Mouse (Mus musculus) heart, embryonic 12.5 days (tissue): Measurements from ENCODE around the gene Mapk3. TPM values are rescaled to one million over a fixed set of nuclear protein-coding genes. Genes with fewer than 3 reads are reported as not detected.

Experiments used
- ATAC-seq: fragments of 200-750 bp; cut with Nextera tagmentation; 2 replicates; pipeline ENCODE4 v1.8.0; 2017; ENCODE audit warnings: moderate TSS enrichment, moderate library complexity; ENCODE audit not compliant: insufficient number of reproducible peaks, low FRiP score
- H3K27ac ChIP-seq: fragments of 300-500 bp; sonication (generic); 2 replicates; pipeline ENCODE4 v1.5.1; 2016; ENCODE audit warnings: mild to moderate bottlenecking, moderate library complexity; ENCODE audit not compliant: poor library complexity, severe bottlenecking
- H3K27me3 ChIP-seq: fragments of 300-500 bp; sonication (generic); replicated peaks from 2 replicates; pipeline ENCODE4 v1.6.1; 2016; ENCODE audit warnings: mild to moderate bottlenecking, moderate library complexity
- H3K36me3 ChIP-seq: fragments of 300-500 bp; sonication (generic); 2 replicates; pipeline ENCODE4 v1.6.1; 2016; ENCODE audit warnings: mild to moderate bottlenecking, moderate library complexity
- H3K4me1 ChIP-seq: fragments of 300-500 bp; sonication (generic); replicated peaks from 2 replicates; pipeline ENCODE4 v1.6.1; 2016; ENCODE audit warnings: mild to moderate bottlenecking
- H3K4me2 ChIP-seq: fragments of 300-500 bp; sonication (generic); 2 replicates; pipeline ENCODE4 v1.6.1; 2016; ENCODE audit warnings: mild to moderate bottlenecking, moderate library complexity
- H3K4me3 ChIP-seq: fragments of 300-500 bp; sonication (generic); 2 replicates; pipeline ENCODE4 v1.5.1; 2016; ENCODE audit warnings: mild to moderate bottlenecking
- H3K9ac ChIP-seq: fragments of 300-500 bp; sonication (generic); 2 replicates; pipeline ENCODE4 v1.6.1; 2016; ENCODE audit warnings: mild to moderate bottlenecking, moderate library complexity
- H3K9me3 ChIP-seq: fragments of 300-500 bp; sonication (generic); replicated peaks from 2 replicates; pipeline ENCODE4 v1.6.1; 2016; ENCODE audit warnings: mild to moderate bottlenecking, moderate library complexity
- WGBS: fragments of 180-500 bp; shearing (Covaris S2); methylation state at CpG from one replicate; pipeline ENCODE4 v1.1.7; 2016; 5-methylcytosine and 5-hydroxymethylcytosine counted together
- polyA plus RNA-seq: library from polyadenylated mRNA; unstranded; fragments of >200 nt; fragmentation: Nextera tagmentation; extraction: Ambion mirVana; gene quantifications from 2 replicates; pipeline ENCODE4 v1.2.1, GENCODE M21; 2016

Gene Mapk3
- polyA plus RNA-seq, 1 experiment from 2014 or later: 57.8 TPM

DNA sequence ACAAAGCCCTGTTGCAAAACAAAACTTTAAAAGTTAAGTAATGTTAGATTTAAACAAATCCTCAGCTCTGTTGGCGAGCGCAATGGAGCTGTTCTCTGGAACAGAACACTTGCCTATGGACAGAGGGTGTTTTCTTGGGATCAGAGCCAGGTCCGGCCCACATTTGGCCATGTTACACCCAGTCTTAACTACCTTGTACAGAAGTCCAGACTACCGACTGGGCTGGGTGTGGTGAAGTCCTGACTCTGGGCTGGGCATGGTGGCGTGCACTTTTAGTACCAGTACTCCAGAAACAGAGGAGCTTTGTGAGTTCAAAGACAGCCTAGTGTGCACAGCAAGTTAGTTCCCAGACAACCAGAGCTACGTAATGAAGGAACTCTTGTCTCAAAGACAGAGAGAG, 47.6 kb downstream of the Mapk3 start:
- Histone ChIP-seq H3K27ac (no peak overlapping the region), H3K4me2 (no peak overlapping the region), H3K27me3 (no peaks in the 10 kb centered on the region), H3K4me1 (peaks cover 29% of the 10 kb centered on the region), H3K36me3 (peaks cover 5% of the 10 kb centered on the region; the same call in 1 of the 2 replicates), H3K9me3 (no peaks in the 10 kb centered on the region), H3K9ac (no peak overlapping the region), H3K4me3 (no peak overlapping the region)
- WGBS: 67% methylated on average over 6 of the region's 6 CpGs
- ATAC-seq: no peak; the same call in 1 of the 2 replicates

DNA sequence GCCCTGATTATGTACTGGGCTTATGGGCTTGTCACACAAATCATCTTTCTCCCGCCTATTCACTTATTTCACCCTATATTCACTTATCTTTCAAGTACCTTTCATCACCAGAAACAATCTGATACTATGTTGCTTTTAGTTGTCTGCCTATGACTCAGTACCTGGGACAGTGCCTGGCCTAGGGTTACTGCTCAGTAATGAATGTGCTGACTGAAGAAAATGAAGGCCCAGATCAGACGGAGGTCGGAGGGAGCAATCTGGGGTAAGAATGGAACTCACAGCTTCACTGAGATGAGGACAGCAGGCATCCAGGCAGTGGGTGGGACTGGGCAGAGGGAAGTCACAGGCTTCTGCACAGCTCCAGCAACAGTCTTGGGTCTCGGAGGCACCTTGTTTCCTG, 48.0 kb downstream of the Mapk3 start:
- Histone ChIP-seq H3K4me2 (peak overlapping the region; percentile 82), H3K27ac (no peak overlapping the region), H3K36me3 (peaks cover 5% of the 10 kb centered on the region; the same call in 1 of the 2 replicates), H3K27me3 (0 out of 2 replicates have a peak, but pooled peaks cover 3% of the 10 kb centered on the region), H3K4me3 (no peak overlapping the region), H3K9me3 (no peaks in the 10 kb centered on the region), H3K4me1 (peaks cover 29% of the 10 kb centered on the region), H3K9ac (no peak overlapping the region; the same call in 1 of the 2 replicates)
- ATAC-seq: no peak
- WGBS: 56% methylated on average over 4 of the region's 4 CpGs

DNA sequence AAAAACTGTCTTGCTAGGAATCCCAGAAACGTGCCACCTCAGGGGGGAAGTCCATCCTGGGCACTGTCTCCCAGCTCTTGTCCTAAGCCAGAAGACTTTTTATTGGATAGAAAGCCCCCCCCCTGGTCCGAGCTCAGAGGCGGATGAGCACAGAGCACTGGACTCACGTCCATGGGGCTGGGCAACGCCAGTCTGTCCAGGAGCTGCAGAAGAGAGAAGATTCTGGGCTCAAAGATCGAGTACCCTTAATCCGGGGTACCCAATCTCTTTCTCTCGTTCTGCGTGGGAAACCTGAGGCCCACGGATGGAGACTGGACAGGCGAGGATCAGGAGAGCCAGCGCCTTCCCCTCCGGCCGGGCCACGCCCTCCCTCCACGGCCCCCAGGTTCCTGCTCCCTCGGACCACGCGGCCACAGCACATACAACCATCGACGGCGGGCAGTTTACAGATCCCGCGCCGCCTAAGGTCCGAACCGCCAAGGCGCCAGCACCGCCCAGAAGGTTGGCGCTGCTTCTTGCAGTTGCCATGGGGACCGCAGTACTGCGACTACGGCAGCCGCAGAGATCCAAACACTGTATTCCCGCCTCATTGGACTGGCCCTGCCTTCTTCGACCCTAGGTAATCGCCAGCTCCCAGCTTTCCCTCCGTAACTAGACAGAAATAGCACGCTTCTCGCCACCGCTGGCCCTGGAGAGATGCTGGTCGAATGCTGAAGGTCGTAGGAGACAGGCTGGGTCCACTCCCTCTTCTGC, 49.5 kb downstream of the Mapk3 start:
- peak; percentile 91 for ATAC-seq
- Histone ChIP-seq H3K4me1 (peaks cover 29% of the 10 kb centered on the region), H3K27me3 (0 out of 2 replicates have a peak, but pooled peaks cover 8% of the 10 kb centered on the region), H3K36me3 (peaks cover 5% of the 10 kb centered on the region; the same call in 1 of the 2 replicates), H3K9ac (peak overlapping the region; percentile 84), H3K27ac (peak overlapping the region; percentile 83), H3K4me3 (peak overlapping the region; percentile 58), H3K4me2 (peak overlapping the region; percentile 82), H3K9me3 (no peaks in the 10 kb centered on the region)
- WGBS: under 1% methylated on average over 42 of the region's 43 CpGs

DNA sequence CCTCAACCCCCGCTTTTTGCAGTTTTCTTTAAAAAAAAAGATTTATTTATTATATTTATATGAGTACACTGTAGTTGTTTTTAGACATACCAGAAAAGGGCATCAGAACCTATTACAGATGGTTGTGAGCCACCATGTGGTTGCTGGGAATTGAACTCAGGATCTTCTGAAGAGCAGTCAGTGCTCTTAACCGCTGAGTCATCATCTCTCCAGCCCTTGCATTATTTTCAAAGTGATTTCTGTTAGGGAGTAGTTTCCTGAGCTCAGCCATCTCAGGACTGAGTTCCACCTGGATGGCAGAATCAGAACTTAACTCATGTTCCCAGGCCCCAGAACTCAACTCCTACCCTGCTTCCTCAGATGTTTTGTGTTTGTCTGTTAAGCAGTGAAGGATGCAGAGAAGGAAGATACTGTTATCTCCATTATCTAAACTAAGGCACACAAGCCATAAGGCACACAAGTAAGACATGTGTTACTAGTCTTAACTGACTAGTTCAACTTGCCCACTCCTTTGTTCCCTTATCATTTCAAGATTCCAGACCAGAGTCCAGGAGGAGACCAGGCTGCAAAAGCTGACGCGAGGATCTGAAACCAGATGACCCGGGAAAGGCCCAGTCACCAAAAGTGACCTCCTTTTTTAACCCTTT, 50.4 kb downstream of the Mapk3 start:
- H3K27me3 ChIP-seq: 0 out of 2 replicates have a peak, but pooled peaks cover 8% of the 10 kb centered on the region
- no peak overlapping the region for H3K4me3 ChIP-seq
- peak overlapping the region; percentile 82 for H3K4me2 ChIP-seq
- H3K4me1 ChIP-seq: peaks cover 29% of the 10 kb centered on the region
- 0 out of 2 replicates have a peak, but pooled peaks cover 5% of the 10 kb centered on the region for H3K36me3 ChIP-seq
- peak overlapping the region; percentile 84; the same call in 1 of the 2 replicates for H3K9ac ChIP-seq
- no peaks in the 10 kb centered on the region for H3K9me3 ChIP-seq
- 38% methylated on average over 5 of the region's 5 CpGs for WGBS
- ATAC-seq: no peak
- peak overlapping the region; percentile 83 for H3K27ac ChIP-seq

Other genes with a start within 250 kb of the Mapk3 start
- gene Eif3c, start 193.2 kb upstream of the Mapk3 start, polyA plus RNA-seq: 148 and 151 TPM in 2 replicates
- 0.27 and 0.40 TPM in 2 replicates for gene Apobr, start 174.7 kb upstream of the Mapk3 start, polyA plus RNA-seq
- gene Cln3, start 173.8 kb upstream of the Mapk3 start, polyA plus RNA-seq: 20.0 and 24.5 TPM in 2 replicates
- gene Il27, start 164.7 kb upstream of the Mapk3 start, polyA plus RNA-seq: not detected in 2 replicates
- 3.1 and 3.6 TPM in 2 replicates for gene Nupr1, start 128.7 kb upstream of the Mapk3 start, polyA plus RNA-seq
- 26.9 and 27.2 TPM in 2 replicates for gene Sgf29, start 110.3 kb upstream of the Mapk3 start, polyA plus RNA-seq
- 3.7 TPM in 2 replicates for gene Sult1a1, start 83.2 kb upstream of the Mapk3 start, polyA plus RNA-seq
- gene Bola2, start 64.2 kb upstream of the Mapk3 start, polyA plus RNA-seq: 102 and 120 TPM in 2 replicates
- gene Slx1b, start 63.8 kb upstream of the Mapk3 start, polyA plus RNA-seq: 6.9 and 7.5 TPM in 2 replicates
- 9.2 and 9.8 TPM in 2 replicates for gene Coro1a, start 51.8 kb upstream of the Mapk3 start, polyA plus RNA-seq
- gene Gdpd3, start 6.7 kb downstream of the Mapk3 start, polyA plus RNA-seq: 0.87 and 1.8 TPM in 2 replicates
- gene Ypel3, start 17.4 kb downstream of the Mapk3 start, polyA plus RNA-seq: 74.8 and 78.7 TPM in 2 replicates
- 0.27 and 0.33 TPM in 2 replicates for gene Tbx6, start 21.9 kb downstream of the Mapk3 start, polyA plus RNA-seq
- 181 and 192 TPM in 2 replicates for gene Ppp4c, start 32.9 kb downstream of the Mapk3 start, polyA plus RNA-seq
- gene Fam57b, start 38.1 kb downstream of the Mapk3 start, polyA plus RNA-seq: 0.17 and 0.45 TPM in 2 replicates
- not detected in 2 replicates for gene 4930451I11Rik, start 72.0 kb downstream of the Mapk3 start, polyA plus RNA-seq
- gene Doc2a, start 87.8 kb downstream of the Mapk3 start, polyA plus RNA-seq: not detected in 2 replicates
- 18.0 and 22.5 TPM in 2 replicates for gene Hirip3, start 102.4 kb downstream of the Mapk3 start, polyA plus RNA-seq
- gene Ino80e, start 102.8 kb downstream of the Mapk3 start, polyA plus RNA-seq: 62.9 and 66.8 TPM in 2 replicates
- gene Taok2, start 125.1 kb downstream of the Mapk3 start, polyA plus RNA-seq: 40.8 and 42.5 TPM in 2 replicates
- 17.6 and 19.9 TPM in 2 replicates for gene Tmem219, start 163.3 kb downstream of the Mapk3 start, polyA plus RNA-seq
- 16.1 and 17.3 TPM in 2 replicates for gene Kctd13, start 169.3 kb downstream of the Mapk3 start, polyA plus RNA-seq
- gene Asphd1, start 190.0 kb downstream of the Mapk3 start, polyA plus RNA-seq: not detected in 2 replicates
- 0.11 TPM in 1 of 2 replicates, not detected in the other for gene Sez6l2, start 191.0 kb downstream of the Mapk3 start, polyA plus RNA-seq
- 70.2 and 75.5 TPM in 2 replicates for gene Cdipt, start 216.3 kb downstream of the Mapk3 start, polyA plus RNA-seq
- 0.70 and 1.3 TPM in 2 replicates for gene Cdiptos, start 216.5 kb downstream of the Mapk3 start, polyA plus RNA-seq